Mouse (Mus musculus): ENCODE measurements around the gene Tbcel. TPM values are rescaled to one million over a fixed set of nuclear protein-coding genes. Genes with fewer than 3 reads are reported as not detected.

Gene Tbcel
- total and polyA plus RNA-seq, 3 experiments = 7.6 to 20.0 (median 18.2) TPM

DNA sequence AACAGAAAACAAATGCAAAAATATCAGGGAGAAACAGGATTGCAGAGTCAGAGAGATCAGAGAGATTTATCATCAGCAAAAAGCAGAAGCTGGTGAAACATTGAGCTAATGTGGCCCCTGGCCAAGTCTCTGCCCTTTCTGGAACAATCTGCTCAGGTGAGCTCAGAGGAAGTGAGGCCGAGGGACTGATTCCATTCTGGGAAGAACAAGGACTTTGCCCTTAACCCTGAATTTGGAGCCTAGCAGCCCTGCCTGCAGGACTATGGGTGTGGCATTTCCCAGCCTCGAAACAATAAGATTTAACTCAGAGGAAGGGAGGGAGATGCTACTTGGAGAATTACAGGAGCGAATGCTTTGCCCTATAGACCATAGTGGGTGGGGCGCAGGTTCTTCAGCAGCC lies 4.7 kb upstream of the Tbcel start:
- 46% methylated on average over 4 of the region's 4 CpGs for WGBS
- H3K27me3 ChIP-seq (ENCODE audit: control insufficient read depth, insufficient read depth, low read length) = no peaks in the 10 kb centered on the region
- intact Hi-C loops (cut with DNase I) = no loop called here

DNA sequence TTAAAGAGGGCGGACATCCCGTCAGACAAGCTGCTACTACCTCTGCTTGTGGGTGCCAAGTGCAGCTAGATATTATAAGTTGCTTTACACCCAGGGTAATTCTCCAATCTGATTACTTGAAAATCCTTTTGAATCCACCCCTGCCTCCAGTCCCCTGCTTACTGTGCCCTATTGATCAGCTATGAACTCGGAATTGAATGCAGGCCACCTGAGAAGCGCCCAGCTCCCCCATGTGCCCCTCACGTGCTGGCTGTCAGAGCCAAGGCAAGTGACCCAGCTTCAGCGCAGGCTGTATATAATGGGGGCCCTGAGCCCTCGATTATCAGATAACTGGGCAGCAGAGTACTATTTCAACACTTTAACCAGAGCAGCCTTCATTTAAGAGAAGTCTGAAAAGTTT lies 626 bp upstream of the Tbcel start:
- H3K9ac ChIP-seq (ENCODE audit: low read depth, low read length) = no peak overlapping the region
- no peaks in the 10 kb centered on the region for H3K4me1 ChIP-seq (ENCODE audit: control insufficient read depth, insufficient read depth, low read length)
- H3K36me3 ChIP-seq (ENCODE audit: control insufficient read depth, insufficient read depth, low read length) = no peaks in the 10 kb centered on the region
- no peak overlapping the region for H3K27ac ChIP-seq
- intact Hi-C loops (cut with DNase I) = no loop called here
- H3K4me3 ChIP-seq = no peak overlapping the region
- WGBS = 70% methylated on average over 7 of the region's 7 CpGs
- TF ChIP-seq CTCF (IDR thresholded peaks at IDR 0.05) = no peak
- TF ChIP-seq POLR2A (IDR thresholded peaks at IDR 0.05; ENCODE audit: insufficient read depth, low read depth, low read length) = no peak
- TF ChIP-seq EP300 (IDR thresholded peaks at IDR 0.05; ENCODE audit: insufficient read depth, low read depth, low read length) = no peak
- H3K27me3 ChIP-seq (ENCODE audit: control insufficient read depth, insufficient read depth, low read length) = no peaks in the 10 kb centered on the region
- no peaks in the 10 kb centered on the region for H3K79me2 ChIP-seq (replicated peaks; ENCODE audit: control insufficient read depth, insufficient read depth, low read length)
- no peak for DNase-seq

More for the DNA sequence above, 4.7 kb upstream of the Tbcel start:
- no peak overlapping the region for H3K4me3 ChIP-seq
- H3K4me1 ChIP-seq (ENCODE audit: control insufficient read depth, insufficient read depth, low read length) = no peaks in the 10 kb centered on the region
- H3K79me2 ChIP-seq (replicated peaks; ENCODE audit: control insufficient read depth, insufficient read depth, low read length) = no peaks in the 10 kb centered on the region
- H3K9ac ChIP-seq (ENCODE audit: low read depth, low read length) = no peak overlapping the region
- no peaks in the 10 kb centered on the region for H3K36me3 ChIP-seq (ENCODE audit: control insufficient read depth, insufficient read depth, low read length)
- TF ChIP-seq CTCF (IDR thresholded peaks at IDR 0.05) = no peak
- no peak for DNase-seq
- H3K27ac ChIP-seq = no peak overlapping the region

DNA sequence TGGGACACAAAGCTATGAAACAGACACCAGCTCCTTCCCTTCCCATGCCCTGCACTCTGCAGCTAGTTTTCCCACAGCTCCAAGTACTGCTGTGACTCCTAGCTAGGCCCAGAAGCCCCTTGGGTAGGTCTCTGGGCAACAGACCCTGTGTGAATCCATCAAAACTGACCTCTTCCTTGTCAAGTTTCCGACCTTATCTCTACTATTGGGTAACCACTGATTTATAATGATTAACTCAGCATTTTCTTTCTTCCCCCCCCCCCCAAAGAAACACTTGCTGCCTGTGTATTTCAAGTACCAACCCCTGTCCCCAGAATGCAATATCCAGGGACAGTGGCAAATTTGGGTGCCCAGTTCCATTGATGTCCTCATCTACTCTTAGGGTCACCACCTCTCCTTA lies 587 bp downstream of the Tbcel start:
- intact Hi-C loops (cut with DNase I) = no loop called here
- DNase-seq = no peak
- TF ChIP-seq POLR2A (IDR thresholded peaks at IDR 0.05; ENCODE audit: insufficient read depth, low read depth, low read length) (no peak), EP300 (IDR thresholded peaks at IDR 0.05; ENCODE audit: insufficient read depth, low read depth, low read length) (no peak), CTCF (IDR thresholded peaks at IDR 0.05) (no peak)
- no peak overlapping the region for H3K9ac ChIP-seq (ENCODE audit: low read depth, low read length)
- WGBS = 41% methylated on average over 1 of the region's 1 CpGs
- no peaks in the 10 kb centered on the region for H3K4me1 ChIP-seq (ENCODE audit: control insufficient read depth, insufficient read depth, low read length)
- H3K36me3 ChIP-seq (ENCODE audit: control insufficient read depth, insufficient read depth, low read length) = no peaks in the 10 kb centered on the region
- no peak overlapping the region for H3K27ac ChIP-seq
- H3K79me2 ChIP-seq (replicated peaks; ENCODE audit: control insufficient read depth, insufficient read depth, low read length) = no peaks in the 10 kb centered on the region
- no peak overlapping the region for H3K4me3 ChIP-seq
- no peaks in the 10 kb centered on the region for H3K27me3 ChIP-seq (ENCODE audit: control insufficient read depth, insufficient read depth, low read length)

DNA sequence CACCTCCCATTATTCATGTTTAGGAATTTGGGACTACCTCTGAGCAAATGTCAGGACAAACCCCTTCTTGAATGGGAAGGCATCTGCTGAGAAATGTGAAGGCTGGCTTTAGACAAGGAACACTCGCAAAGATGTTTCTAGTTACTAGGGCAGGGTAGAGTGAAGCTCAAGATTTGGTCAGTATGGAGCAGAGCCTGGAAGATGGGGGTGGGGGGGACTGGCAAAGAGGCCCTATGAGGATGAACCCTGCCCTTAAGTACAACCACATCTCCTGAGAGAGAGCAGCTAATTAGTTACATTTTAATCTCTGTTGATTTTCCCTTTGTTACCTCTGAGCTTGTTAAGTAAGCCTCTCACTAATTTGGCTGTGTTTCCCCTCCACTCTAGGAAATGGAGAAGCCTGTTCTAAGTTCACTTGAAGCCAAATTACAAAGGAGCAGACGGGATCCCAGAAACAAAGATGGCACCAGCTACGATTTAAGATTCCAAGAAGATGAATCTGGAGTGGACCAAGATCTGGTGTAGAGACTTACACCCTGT lies 2.6 kb downstream of the Tbcel start:
- Histone ChIP-seq H3K36me3 (ENCODE audit: control insufficient read depth, insufficient read depth, low read length) (no peaks in the 10 kb centered on the region), H3K4me1 (ENCODE audit: control insufficient read depth, insufficient read depth, low read length) (no peaks in the 10 kb centered on the region), H3K4me3 (no peak overlapping the region), H3K79me2 (replicated peaks; ENCODE audit: control insufficient read depth, insufficient read depth, low read length) (no peaks in the 10 kb centered on the region), H3K27me3 (ENCODE audit: control insufficient read depth, insufficient read depth, low read length) (no peaks in the 10 kb centered on the region), H3K9ac (ENCODE audit: low read depth, low read length) (no peak overlapping the region), H3K27ac (no peak overlapping the region)
- intact Hi-C loops (cut with DNase I) = no loop called here
- 79% methylated on average over 3 of the region's 3 CpGs for WGBS
- TF ChIP-seq EP300 (IDR thresholded peaks at IDR 0.05; ENCODE audit: insufficient read depth, low read depth, low read length) (no peak), POLR2A (IDR thresholded peaks at IDR 0.05; ENCODE audit: insufficient read depth, low read depth, low read length) (no peak), CTCF (IDR thresholded peaks at IDR 0.05) (no peak)
- DNase-seq = no peak

DNA sequence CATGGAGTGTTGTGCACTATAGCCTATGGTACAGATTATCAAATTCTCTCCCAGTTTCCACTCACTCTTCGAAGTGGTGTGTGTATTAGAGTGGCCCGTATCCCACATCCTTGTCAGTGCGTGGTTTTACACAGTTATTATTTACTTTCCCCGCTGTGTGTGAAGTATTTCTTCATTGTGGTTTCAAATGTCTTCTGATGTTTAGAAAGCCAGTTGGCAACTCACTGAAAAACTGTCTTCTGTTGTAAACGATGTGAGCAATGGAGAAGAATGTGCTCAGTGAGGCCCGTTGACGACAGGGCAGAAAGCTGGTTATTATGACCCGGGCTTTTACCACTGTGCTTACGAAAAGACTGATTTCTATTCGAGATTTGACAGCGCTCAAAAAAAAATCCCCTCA lies 3.0 kb downstream of the Tbcel start:
- Histone ChIP-seq H3K36me3 (ENCODE audit: control insufficient read depth, insufficient read depth, low read length) (no peaks in the 10 kb centered on the region), H3K4me3 (no peak overlapping the region), H3K4me1 (ENCODE audit: control insufficient read depth, insufficient read depth, low read length) (no peaks in the 10 kb centered on the region), H3K79me2 (replicated peaks; ENCODE audit: control insufficient read depth, insufficient read depth, low read length) (no peaks in the 10 kb centered on the region), H3K27me3 (ENCODE audit: control insufficient read depth, insufficient read depth, low read length) (no peaks in the 10 kb centered on the region), H3K9ac (ENCODE audit: low read depth, low read length) (no peak overlapping the region), H3K27ac (no peak overlapping the region)
- 82% methylated on average over 11 of the region's 11 CpGs for WGBS
- DNase-seq = no peak
- intact Hi-C loops (cut with DNase I) = no loop called here
- TF ChIP-seq POLR2A (IDR thresholded peaks at IDR 0.05; ENCODE audit: insufficient read depth, low read depth, low read length) (no peak), CTCF (IDR thresholded peaks at IDR 0.05) (no peak), EP300 (IDR thresholded peaks at IDR 0.05; ENCODE audit: insufficient read depth, low read depth, low read length) (no peak)

DNA sequence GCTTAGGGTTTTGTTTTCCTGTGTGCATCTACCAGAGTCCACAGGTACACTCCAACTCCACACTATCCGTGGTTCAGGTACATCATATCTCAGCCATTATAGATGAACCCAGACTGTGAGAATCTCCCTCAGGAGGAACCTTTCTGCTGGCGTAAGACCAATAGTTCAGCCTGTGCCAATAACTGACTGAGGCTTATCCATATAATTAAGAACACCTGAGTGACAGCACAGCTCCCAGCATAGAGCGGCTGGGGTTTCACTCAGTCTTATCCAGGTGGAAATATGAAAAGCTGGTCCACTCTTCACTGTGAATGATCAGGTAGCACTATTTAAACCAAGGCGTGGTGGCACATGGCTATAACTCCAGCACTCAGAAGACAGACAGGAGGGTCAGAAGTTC lies 3.9 kb downstream of the Tbcel start:
- H3K9ac ChIP-seq (ENCODE audit: low read depth, low read length) = no peak overlapping the region
- WGBS = 78% methylated on average over 4 of the region's 4 CpGs
- no peak overlapping the region for H3K4me3 ChIP-seq
- H3K36me3 ChIP-seq (ENCODE audit: control insufficient read depth, insufficient read depth, low read length) = no peaks in the 10 kb centered on the region
- no peaks in the 10 kb centered on the region for H3K79me2 ChIP-seq (replicated peaks; ENCODE audit: control insufficient read depth, insufficient read depth, low read length)
- no peak for TF ChIP-seq EP300 (IDR thresholded peaks at IDR 0.05; ENCODE audit: insufficient read depth, low read depth, low read length)
- TF ChIP-seq POLR2A (IDR thresholded peaks at IDR 0.05; ENCODE audit: insufficient read depth, low read depth, low read length) = no peak
- no peak for TF ChIP-seq CTCF (IDR thresholded peaks at IDR 0.05)
- H3K4me1 ChIP-seq (ENCODE audit: control insufficient read depth, insufficient read depth, low read length) = no peaks in the 10 kb centered on the region
- H3K27me3 ChIP-seq (ENCODE audit: control insufficient read depth, insufficient read depth, low read length) = no peaks in the 10 kb centered on the region
- intact Hi-C loops (cut with DNase I) = no loop called here
- DNase-seq = no peak
- no peak overlapping the region for H3K27ac ChIP-seq
